Mouse (Mus musculus): Measurements from ENCODE around the gene Rpl7a. TPM values are rescaled to one million over a fixed set of nuclear protein-coding genes. Genes with fewer than 3 reads are reported as not detected.

Gene Rpl7a
- polyA plus RNA-seq, 1 experiment = 229 TPM

- Histone ChIP-seq H3K4me3 (ENCODE audit: control insufficient read depth, low read depth, low read length) (no peak overlapping the region), H3K4me1 (ENCODE audit: control insufficient read depth, insufficient read depth, low read length) (peaks cover 5% of the 10 kb centered on the region), H3K27ac (ENCODE audit: control insufficient read depth, insufficient read depth, low read depth, low read length) (no peak overlapping the region), H3K36me3 (ENCODE audit: control insufficient read depth, insufficient read depth, low read length) (no peaks in the 10 kb centered on the region; the same call in none of the 2 replicates), H3K27me3 (ENCODE audit: control insufficient read depth, insufficient read depth, low read length) (no peaks in the 10 kb centered on the region)
- peak; percentile 7; the same call in 1 of the 2 replicates for TF ChIP-seq CTCF (IDR thresholded peaks at IDR 0.05; ENCODE audit: control insufficient read depth, insufficient read depth, insufficient replicate concordance, low read depth, low read length)
- no peak for TF ChIP-seq POLR2A (IDR thresholded peaks at IDR 0.05; ENCODE audit: control insufficient read depth, low read depth, low read length)
Measured at GRCm38 (mm10) chr2:26960756-26961155, 50.2 kb downstream of the Rpl7a start.

Other genes with a start within 250 kb of the Rpl7a start
- not detected in 2 replicates for gene Lcn4, start 239.5 kb upstream of the Rpl7a start, polyA plus RNA-seq (2012; rRNA removed)
- gene Abo, start 45.8 kb upstream of the Rpl7a start, polyA plus RNA-seq (2012; rRNA removed) = 2.1 and 2.9 TPM in 2 replicates
- 4.5 and 5.8 TPM in 2 replicates for gene Surf6, start 7.9 kb upstream of the Rpl7a start, polyA plus RNA-seq (2012; rRNA removed)
- gene Med22, start 87 bp upstream of the Rpl7a start, polyA plus RNA-seq (2012; rRNA removed) = 30.3 and 34.4 TPM in 2 replicates
- 9.0 and 9.9 TPM in 2 replicates for gene Surf2, start 5.6 kb downstream of the Rpl7a start, polyA plus RNA-seq (2012; rRNA removed)
- 23.2 and 26.3 TPM in 2 replicates for gene Surf1, start 5.8 kb downstream of the Rpl7a start, polyA plus RNA-seq (2012; rRNA removed)
- 172 and 189 TPM in 2 replicates for gene Surf4, start 23.2 kb downstream of the Rpl7a start, polyA plus RNA-seq (2012; rRNA removed)
- 131 and 138 TPM in 2 replicates for gene Stkld1, start 23.3 kb downstream of the Rpl7a start, polyA plus RNA-seq (2012; rRNA removed)
- 11.3 and 11.8 TPM in 2 replicates for gene Rexo4, start 53.6 kb downstream of the Rpl7a start, polyA plus RNA-seq (2012; rRNA removed)
- gene Adamts13, start 62.7 kb downstream of the Rpl7a start, polyA plus RNA-seq (2012; rRNA removed) = 0.02 and 0.04 TPM in 2 replicates
- 21.4 and 26.5 TPM in 2 replicates for gene Cacfd1, start 99.2 kb downstream of the Rpl7a start, polyA plus RNA-seq (2012; rRNA removed)
- gene Slc2a6, start 117.2 kb downstream of the Rpl7a start, polyA plus RNA-seq (2012; rRNA removed) = 0.25 and 0.32 TPM in 2 replicates
- gene Mymk, start 161.4 kb downstream of the Rpl7a start, polyA plus RNA-seq (2012; rRNA removed) = not detected in 2 replicates
- 2.5 and 3.1 TPM in 2 replicates for gene Adamtsl2, start 168.6 kb downstream of the Rpl7a start, polyA plus RNA-seq (2012; rRNA removed)
- gene Fam163b, start 231.7 kb downstream of the Rpl7a start, polyA plus RNA-seq (2012; rRNA removed) = 0.54 and 0.66 TPM in 2 replicates

All from testis, adult 2 months (tissue).